Mouse (Mus musculus) spleen, embryonic (tissue): Measurements from ENCODE around the gene Kcnk18.

ENCODE experiments used
- CTCF ChIA-PET: fragments of 350-600 bp; sonication (Branson Sonifier 250); formaldehyde crosslinking; loops from one replicate; lab custom pipeline; 2022; lab: Charles Lee

The Kcnk18 gene

DNA sequence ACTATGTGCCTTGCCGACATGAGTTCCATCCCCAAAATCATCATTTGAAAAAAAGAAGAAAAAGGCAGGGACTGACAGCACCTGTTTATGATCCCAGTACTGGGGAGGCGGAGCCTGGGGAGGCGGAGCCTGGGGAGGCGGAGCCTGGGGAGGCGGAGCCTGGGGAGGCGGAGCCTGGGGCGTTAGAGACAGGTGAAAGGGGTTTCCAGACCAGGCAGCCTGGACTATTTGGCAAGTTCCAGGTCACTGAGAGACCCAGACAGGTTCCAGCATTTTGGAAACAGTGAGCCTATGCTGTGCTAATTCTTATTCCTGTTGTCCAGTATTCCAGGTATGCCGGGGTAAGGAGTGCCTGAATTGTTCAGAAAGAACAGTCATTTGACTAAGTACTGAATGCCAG lies at the start of gene Kcnk18:
Gene Kcnk18 (plus strand): TSS at position 224 of the 400 bp plus-strand sequence.
- CTCF ChIA-PET, result no interaction called here

DNA sequence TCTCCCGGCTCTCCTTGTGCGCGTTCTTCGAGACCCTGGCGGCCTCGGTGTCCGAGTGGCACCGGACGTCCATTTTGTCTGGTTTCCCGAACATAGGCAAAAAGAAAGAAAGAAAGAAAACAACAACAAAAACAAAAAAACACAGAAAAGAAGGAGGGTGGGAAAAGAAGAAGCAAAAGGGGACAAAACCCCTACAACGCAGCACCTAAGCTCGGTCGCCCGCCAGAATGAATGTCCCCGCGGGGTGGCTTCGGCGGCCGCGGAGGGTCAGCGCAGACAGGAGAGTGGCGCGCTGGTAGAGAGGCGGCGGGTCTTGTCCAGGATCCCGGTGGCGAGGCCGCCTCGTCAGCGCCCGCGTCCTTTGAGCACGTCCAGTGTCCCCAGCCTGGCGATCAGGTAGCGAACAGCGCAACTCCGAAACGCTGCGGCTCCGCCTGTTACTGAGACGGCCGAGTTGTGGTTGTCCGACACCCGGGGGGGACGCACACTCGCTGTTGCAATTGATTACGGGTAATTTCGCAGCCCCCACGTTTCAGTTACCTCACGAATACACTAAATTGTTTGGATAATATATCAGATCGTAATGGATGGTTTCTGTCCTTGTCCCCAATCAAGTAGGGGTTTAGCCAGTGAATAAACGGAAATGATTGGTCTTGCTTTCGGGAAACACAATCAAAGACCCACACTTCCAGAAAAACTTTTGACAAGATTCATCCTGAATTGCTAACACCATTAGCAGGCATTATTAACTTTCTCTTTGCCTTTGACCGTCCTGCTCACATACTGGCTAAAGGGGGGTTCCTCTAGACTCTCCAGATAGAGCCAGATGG lies 48.9 kb upstream of the Kcnk18 start, which contains the start of gene Vax1:
Gene Vax1 (minus strand): TSS at position 121 of the 830 bp plus-strand sequence.
- CTCF ChIA-PET, result no interaction called here

DNA sequence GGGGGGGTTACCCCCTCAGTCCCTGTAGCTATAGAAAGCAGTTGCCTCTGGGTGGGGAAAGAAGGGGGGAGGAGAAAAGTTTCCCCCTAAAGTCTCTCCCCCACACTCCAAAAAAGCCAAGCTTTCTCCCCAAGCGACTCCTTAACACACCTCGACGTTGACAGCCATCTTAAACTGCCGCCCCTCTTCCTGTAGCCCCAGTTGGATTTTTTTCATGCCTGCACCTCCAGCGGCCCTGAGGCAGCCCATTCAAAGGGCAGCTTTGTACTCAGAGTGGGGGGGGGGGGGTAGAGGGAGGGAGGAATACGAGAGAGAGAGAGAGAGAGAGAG lies 48.3 kb upstream of the Kcnk18 start:
- CTCF ChIA-PET, result no interaction called here

DNA sequence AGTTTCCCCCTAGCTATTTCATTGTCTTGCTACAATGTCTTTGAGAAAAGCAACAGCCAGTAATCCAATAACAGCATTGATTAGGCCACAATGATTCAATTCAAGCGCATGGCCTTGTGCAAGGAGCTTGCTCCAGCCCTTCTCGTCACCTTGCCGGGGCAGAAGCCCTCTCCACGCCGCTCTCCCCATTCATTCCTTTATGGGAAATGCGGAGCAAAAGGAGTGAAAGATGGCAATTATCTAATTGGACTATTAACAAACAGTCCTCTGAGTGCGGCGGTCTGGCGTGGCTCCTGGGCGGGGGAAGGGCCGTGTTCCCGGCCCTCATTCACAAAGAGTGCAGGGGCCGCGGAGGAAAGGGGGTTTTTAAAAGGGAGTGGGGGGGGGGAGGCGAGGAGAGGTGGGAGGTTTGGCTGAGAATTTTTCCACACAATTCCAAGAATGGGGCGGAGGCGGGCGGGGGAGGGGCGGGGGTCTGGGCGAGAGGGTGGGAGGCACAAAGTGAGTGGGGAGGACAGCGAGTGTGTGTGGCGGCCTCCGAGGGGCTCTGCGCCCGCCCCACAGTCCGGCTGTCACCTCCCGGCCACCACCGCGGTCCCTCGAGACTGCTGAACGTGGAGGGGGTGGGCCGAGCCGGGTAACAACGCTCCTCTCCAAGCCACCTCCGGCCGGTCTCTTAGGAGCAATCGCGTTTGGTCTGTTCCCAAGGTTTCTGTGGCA lies 47.7 kb upstream of the Kcnk18 start:
- CTCF ChIA-PET, result no interaction called here

DNA sequence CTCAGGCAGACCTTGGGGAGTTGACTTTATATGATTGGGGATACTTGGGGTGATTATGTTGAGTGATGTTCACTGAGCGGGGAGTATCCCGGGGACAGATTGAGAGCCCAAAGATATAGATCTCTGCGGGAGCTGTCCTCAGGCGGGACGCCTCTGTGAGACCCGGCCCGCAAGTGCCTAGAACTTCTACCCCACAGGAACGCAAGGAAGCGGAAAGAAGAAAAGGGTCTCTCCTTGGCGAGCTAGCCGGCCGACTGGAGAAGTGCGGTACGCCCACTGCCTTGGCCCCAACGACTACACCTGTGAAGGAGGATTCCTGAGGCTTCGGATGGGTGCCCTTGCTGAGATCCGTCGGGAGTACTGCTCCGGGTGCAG lies 47.2 kb upstream of the Kcnk18 start:
- CTCF ChIA-PET, result no interaction called here

DNA sequence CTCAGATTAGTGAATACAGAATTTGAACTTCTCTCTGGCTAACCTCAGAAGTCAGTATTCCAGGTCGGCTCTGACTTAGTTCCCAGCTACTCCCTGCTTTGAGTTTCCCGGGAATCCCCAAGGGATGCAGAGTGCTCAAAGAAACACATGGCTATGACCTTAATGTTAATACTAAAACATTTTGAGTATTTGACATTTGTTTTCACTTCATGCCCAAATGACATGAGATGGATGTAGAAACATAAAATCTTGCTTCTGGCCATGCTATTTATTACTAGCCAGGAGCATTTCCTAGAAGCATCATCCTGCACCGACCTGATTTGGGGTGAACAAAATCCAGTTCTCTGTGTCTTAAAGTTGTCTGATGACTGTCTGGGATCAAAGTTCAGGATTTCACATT lies 46.2 kb upstream of the Kcnk18 start:
- CTCF ChIA-PET, result no interaction called here

DNA sequence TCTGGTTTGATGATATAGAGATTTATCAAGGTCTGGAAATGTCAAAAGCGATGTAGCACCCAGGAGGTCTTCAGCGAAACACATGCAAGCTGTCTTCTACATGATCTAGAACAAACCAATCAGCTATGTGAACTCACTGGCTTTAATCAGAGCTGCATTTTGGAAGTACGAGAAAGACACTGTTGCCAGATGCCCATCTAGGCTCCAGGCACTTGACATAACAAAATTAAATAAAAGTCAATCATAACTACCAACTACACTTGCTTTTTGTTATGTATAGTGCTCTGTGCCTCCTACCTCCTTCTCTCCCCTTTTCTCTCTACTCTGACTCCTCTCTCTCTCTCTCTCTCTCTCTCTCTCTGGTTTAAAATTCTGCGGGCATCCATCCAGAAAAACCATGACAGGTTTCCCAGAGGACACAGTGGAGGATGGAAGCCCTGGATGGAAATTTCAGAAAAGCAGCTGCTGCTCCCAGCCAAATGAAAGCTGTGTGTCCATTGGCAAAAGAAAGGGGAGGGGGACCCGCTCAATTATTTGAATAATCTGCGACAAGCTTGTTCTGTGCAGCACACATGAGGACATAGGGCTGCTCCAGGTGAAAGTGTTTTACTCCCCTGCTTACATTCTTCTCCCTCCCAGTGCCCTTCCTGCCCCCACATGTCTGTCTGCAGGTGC lies 45.5 kb upstream of the Kcnk18 start:
- CTCF ChIA-PET, result interaction anchor here (1.0 kb wide), 1 partner anchor 35 kb away, joined by 4 read pairs; no protein-coding TSS in a partner anchor

DNA sequence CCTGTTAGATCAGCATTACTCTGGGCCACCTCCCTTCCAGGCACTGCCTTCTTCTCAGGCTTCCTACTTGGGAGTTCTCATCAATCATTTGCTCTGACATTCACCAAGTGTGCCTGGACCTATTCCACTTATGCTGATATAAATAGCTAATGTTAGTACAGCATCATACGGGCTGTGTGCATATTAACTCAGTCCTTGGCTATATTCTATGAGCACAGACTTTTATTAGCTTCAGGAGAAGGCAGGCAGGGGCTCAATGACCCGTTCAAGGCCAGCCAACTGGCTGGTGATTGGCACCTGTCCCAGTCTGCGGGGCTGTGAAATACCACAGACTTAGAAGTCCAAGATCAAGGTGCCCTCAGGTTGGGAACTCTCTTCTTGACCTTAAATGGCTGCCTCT lies 35.0 kb upstream of the Kcnk18 start:
- CTCF ChIA-PET, result no interaction called here

DNA sequence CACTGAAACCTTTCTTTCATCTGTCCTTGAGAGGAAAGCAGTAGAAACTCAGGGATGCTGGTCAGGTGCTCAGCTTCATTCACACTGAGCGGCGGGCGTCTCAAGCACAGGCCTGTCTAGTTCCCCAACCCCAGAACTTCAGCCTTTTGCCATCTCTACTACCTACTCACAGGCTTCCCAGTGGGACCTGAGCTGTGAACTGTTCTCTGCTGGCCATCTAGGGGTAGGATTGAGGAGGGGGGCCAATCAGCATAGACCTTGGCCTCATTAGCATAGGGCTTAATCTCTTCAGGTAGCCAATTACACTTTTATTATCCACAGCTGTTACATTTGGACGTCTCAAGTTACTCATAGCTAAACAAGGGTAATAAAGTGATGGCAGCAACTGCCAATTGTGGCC lies 30.0 kb upstream of the Kcnk18 start:
- CTCF ChIA-PET, result interaction anchor here (0.6 kb wide), 1 partner anchor 224 kb away, joined by 5 read pairs; no protein-coding TSS in a partner anchor

DNA sequence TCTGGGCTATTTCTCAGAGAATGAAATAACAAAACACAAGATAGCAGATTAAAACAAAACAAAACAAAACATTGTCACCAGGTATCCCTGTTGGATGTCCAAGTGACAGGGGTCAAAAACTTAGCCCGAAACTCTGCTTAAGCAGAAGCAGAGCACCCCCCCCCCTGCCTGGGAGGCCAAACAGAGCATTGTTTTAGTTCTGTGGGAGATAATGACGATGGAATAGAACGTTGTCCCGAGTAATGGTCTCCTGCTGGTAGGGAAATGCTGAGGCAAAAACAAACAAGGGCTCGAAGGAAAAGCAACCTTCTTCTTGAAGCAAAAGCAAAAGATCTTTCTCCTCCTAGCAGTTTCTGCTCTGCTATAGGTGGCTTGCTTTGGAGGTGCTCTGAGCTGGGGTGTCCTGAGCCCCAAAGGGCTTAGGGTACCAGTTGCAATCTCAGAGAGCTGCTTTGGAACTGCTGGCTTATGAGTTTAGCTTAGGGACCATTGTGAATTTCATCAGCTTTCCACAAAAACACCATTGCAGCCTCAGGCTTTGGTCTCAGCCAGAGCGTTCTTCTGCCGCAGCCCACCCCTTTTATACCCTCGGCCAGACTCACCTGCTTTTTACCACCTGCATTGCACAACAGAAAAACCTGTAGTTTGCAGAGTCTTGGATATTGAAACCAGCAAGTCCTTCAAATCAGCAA lies 28.4 kb upstream of the Kcnk18 start:
- CTCF ChIA-PET, result no interaction called here

DNA sequence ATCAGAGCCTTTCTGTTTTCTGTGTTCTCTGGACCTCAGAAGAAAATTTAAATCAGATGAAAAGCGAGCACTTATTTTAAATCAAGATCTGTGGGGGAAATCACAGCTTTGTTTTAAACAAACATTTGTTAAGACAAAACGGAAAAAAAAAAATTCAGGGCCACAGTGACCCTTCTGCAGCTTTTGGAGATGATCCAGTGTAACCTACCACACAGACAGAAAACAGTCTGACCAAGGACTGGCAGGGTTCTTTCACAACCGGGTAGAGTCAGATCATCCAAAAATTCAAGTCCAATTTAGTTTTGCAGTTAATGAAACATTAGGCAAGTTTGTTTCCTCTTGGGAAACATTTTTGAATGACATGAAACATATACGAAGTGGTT lies 27.9 kb upstream of the Kcnk18 start:
- CTCF ChIA-PET, result no interaction called here

DNA sequence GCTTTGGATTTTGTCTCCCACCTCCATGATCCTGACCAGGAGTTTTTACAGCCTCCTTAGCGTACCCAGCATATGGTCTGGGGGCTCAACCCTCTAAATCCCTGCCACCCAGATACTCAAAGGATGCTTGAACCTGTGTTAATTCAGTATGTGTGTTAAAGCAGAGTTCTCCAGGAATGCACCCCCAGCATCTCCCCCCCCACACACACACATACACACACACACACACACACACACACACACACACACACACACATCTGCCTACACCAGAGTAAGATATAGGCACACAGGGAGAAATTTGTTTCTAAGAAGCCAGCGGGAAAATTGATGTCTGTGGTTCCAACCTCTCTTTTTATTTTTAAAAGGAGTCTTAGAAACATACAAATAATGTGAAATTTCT lies 26.5 kb upstream of the Kcnk18 start:
- CTCF ChIA-PET, result no interaction called here

DNA sequence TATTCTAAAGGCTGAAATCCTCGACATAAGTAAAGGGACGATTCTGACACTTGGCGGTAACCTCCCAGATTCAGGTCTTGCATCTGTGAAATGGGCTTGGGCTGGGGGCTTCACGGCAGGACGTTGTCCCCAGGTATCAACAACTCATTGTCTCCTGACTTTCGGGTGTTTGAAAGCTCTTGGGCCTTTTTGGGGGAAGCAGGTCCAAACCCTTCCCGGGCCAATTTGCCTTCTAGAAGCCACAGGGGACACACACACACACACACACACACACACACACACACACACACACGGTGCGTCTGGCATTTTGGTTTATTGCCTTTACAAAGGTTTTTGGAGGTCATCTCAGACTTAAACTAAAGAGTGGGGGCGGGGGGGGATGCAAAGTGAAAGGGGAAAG lies 25.6 kb upstream of the Kcnk18 start:
- CTCF ChIA-PET, result interaction anchor here (0.6 to 0.7 kb wide), 2 partner anchors 198 to 306 kb away, joined by 3 read pairs; no protein-coding TSS in a partner anchor

DNA sequence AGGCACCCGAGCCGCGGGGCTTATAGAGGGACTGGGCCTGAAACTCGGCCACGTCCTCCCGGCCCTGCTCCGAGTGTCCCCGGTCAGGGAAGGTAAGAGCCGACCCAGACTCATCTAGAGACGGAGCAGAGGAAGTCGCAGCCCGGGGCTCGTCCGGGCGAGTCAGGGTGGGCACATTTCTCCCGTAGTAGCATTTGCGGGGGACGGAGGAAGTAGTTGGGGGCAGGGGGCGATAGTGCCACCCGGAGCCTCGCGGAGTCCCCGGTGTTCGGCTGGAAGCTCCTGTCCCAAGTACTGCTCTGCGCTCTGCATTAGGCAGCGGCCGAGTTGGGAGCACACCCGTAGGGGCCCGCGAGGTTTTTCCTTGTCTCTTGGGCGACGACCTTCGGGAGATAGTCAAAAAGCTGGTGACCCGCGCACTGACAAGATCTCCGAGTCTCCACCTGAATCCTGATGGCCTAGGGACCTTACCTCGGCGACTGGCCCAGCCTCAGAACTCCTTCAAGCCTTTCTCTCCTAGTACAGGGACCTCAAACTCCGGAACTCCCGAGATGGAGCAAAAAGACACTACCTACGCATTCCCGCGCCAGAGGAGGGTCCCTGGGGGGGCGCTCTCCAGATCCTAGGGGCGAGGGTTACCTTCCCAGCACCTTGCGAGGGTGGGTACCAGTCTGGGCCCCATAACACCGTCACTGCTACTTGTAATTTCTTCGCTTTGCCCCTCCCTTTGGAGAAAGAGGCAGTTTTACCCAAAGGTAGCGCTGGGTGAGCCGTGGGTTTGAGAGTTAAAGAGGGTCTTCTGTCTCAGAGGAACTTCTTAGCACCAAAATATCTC lies 24.8 kb upstream of the Kcnk18 start:
- CTCF ChIA-PET, result no interaction called here

DNA sequence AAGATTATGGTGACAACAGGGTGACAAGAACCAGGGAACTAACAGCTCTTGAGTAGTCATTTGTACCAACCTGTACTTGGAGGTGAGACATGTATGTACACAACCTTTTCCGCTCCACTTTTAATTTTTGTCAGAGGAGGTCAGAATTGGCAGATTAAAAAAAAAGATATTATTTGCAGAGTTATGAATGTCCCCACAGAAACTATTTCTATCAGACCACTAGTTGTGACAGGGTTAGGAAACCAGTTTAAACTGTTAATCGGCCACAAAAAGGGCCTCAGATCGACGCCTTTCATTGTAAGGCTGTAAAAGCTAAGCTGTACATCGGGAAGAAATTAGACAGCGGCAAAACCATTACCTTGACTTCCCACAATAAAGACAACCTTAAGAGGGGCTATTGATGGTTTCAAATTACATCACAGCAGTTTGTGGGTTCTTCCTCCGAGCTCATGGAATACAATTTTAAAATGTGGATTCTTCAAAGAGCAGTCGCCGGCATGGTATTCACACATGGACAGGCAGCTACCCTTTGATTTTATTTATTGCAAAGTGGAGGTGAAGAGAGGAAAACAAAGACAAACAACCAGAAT lies 23.7 kb upstream of the Kcnk18 start:
- CTCF ChIA-PET, result interaction anchor here (0.7 kb wide), 1 partner anchor 779 kb away, joined by 9 read pairs; no protein-coding TSS in a partner anchor

DNA sequence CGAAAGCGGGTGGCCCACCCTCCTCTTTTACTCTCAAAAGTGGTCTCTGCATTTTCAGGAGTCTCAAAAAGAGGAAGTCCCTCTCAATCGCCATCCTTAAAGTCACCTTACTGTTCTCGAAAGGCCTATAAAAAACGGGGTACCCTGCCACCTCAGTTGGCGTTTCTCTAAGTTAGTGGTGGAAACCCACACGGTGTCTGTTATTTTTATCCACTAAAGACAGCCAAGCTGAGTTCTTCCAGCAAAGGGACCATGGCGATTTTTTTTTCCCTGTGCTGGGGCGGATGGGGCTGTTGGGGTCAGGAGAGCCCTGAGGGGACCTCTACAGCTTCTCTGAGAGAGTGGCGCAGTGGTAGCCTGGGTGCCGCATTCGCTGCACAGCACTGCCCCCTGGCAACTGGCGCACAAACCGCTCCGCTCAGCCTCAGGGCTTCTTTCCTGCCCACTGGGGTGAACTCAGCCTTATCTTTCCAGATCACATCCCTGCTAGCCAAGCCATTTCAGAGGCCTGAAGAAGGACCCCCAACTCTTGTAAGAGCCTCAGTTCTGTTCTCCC lies 22.8 kb upstream of the Kcnk18 start:
- CTCF ChIA-PET, result no interaction called here

DNA sequence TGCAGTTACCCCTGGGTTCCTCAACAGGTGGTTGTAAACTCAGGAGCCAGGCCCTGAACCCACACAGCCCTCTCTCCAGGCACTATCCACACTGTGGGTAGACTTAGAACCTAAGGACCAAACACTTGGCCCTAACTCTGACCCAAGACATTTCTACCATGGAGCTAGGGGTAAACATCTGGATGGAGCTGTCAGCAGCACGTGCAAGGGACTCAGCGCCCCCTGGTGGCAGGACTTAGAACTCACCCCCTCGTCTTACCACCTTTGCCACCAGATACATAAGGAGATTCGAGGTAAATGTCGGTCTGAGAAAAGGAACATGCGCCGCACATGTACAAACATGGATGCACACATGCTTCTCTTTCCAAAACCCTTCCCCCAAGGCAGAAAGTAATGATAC lies 20.9 kb upstream of the Kcnk18 start:
- CTCF ChIA-PET, result no interaction called here

DNA sequence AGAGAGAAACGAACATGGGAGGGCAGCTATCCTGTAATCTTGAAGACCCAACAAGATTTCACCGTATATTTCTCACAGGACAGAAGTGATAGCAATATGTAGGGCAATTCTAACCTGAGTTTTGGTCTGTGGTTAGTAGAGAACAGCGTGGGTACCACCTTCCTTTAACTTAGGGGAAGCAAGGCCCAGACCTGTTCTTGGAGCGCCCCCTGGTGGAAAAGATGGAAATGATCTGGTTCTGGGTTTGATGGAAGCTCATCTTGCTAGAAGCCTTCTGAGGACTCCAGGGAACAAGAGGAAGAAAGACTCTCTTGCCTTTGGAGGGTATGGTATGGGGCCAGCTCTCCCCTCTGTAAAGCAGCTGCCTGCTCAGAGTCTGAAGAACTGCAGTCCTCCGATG lies 10.5 kb upstream of the Kcnk18 start:
- CTCF ChIA-PET, result interaction anchor here (0.7 to 0.9 kb wide), 3 partner anchors 35 to 297 kb away, joined by 4 to 7 read pairs (median 4); no protein-coding TSS in a partner anchor

DNA sequence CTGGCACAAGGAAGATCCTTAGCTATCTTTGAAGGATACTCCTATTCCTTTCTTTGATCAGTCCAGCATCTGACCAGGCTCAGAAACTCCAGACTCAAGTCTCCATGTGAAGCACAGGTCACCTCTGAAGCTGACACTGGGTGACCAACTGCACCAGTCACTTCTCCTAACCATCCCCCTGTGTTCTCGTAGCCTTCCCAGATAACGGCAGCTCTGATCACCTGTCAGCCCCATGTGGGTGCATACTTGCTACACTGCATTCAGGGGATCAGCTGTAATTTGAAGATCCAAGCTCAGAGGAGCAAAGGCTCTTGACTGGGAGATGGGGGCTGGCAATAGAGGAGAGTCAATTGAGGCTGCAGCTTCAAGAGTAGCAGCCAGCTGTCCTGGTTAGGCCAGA lies 10.0 kb upstream of the Kcnk18 start:
- CTCF ChIA-PET, result interaction anchor here (0.7 to 0.9 kb wide), 2 partner anchors 35 to 51 kb away, joined by 4 to 7 read pairs; no protein-coding TSS in a partner anchor

DNA sequence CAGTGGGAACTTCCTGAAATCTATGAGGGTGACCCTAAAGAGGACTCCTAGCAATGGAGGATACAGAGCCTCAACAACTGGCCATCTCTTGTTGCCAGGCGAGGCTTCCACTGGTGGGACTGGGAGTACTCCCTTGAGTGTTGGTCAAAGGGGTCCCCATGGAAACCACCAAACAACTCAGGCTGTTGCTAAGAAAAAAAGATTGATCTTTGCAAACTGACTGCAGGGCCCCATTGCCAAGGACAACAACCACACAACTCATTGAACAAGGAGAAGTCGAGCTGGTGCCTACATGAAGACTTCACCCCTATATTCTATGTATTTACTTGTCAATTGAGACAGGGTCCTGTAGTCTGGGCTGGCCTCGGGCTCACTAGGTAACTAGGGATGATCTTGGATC lies 2.1 kb upstream of the Kcnk18 start:
- CTCF ChIA-PET, result no interaction called here
